Mouse (Mus musculus): ENCODE data around the gene Ankrd6. TPM values are rescaled to one million over a fixed set of nuclear protein-coding genes. Genes with fewer than 3 reads are reported as not detected.

Ankrd6 gene
- total and polyA plus RNA-seq, 3 experiments = 1.3 to 2.1 (median 1.6) TPM

DNA sequence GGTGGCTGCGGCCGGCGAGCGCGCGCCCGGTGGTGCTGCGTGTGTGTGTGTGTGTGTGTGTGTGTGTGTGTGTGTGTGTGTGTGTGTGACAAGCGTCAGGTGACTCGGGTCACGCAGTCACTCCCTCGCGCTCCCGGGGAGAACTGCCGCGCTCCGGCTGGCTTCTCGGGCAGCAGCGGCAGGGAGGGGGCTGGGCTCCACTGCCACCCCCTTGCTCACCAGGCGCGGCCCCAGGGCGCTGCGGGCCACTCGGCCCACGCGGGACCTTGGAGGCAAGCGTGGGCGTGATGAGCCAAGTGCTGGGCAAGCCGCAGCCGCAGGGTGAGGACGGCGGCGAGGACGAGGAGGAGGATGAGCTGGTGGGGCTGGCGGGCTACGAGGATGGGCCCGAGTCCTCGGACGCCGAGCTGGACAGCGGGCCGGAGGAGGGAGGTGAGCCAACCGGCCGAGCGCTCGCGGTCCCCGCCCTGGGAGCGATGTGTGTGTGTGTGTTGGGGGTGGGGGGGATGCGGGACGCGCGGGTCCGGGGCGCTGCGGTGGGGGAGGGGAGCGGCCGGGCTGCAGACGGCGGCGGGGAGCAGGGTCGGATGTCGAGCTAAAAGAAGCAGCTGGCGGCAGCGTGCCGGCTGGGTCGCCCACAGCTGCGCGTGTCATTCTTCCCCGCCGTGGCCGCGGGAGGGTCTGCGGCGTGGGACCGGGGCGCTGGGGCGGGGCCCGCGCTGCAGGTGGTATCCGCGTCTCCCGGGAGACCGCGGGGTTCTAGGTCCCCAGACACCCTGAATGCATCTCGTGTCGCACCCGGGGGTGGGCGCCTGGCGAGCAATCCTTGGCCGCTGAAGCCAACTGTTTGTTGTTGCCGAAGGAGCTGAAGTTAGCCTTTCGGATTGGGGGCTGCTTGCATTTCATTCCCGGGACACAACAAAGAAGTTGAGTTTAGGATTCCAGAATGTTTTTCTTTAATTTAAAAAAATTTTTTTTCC, 32.8 kb upstream of the Ankrd6 start:
- Histone ChIP-seq H3K27me3 (replicated peaks) (peaks cover 30% of the 10 kb centered on the region), H3K9ac (ENCODE audit: insufficient read depth, low read depth) (peak overlapping the region; percentile 65), H3K4me1 (ENCODE audit: control insufficient read depth in 1 of 2, insufficient read depth in 2 of 2) (no peaks in the 10 kb centered on the region; a peak in 1 of 4 replicates), H3K4me3 (replicated peaks in 1 of 3; ENCODE audit: low read depth in 2 of 3, low read length in 2 of 3, poor library complexity in 1 of 3) (peak overlapping the region; percentile 58 to 94 (median 59)), H3K27ac (ENCODE audit: insufficient read depth, low read depth) (no peak overlapping the region), H3K4me2 (ENCODE audit: insufficient read depth, low read depth, poor library complexity, severe bottlenecking) (peak overlapping the region; percentile 82), H3K9me3 (replicated peaks; ENCODE audit: low read length) (peaks cover 2% of the 10 kb centered on the region), H3K79me2 (replicated peaks; ENCODE audit: control insufficient read depth, extremely low read depth, insufficient read depth, poor library complexity, severe bottlenecking) (no peaks in the 10 kb centered on the region), H3K36me3 (replicated peaks in 1 of 2; ENCODE audit: control insufficient read depth in 1 of 2, insufficient read depth in 1 of 2, low read length in 1 of 2) (no peaks in the 10 kb centered on the region)
- dilution Hi-C loops (cut with MboI; ENCODE audit: extremely low pct_ligation_motif_present, extremely low pct_unique_long_range_greater_than_20kb, low sequenced_read_pairs) (no loop called here), in situ Hi-C loops (cut with MboI; ENCODE audit: low pct_ligation_motif_present, low pct_unique_long_range_greater_than_20kb, low sequenced_read_pairs) (loop anchor here (25.0 kb wide), 1 partner anchor 371 kb away; the partner anchor contains the start of genes Casp8ap2 and Gja10)
- no peak for DNase-seq (ENCODE audit: extremely low read depth)
- TF ChIP-seq CHD1 (IDR thresholded peaks at IDR 0.05; ENCODE audit: low read depth, low read length) (peak; percentile 39; the same call in 1 of the 2 replicates), UBTF (IDR thresholded peaks at IDR 0.05; ENCODE audit: low read depth, low read length) (peak; percentile 64), BHLHE40 (IDR thresholded peaks at IDR 0.05; ENCODE audit: low read depth, low read length) (peak; percentile 60), ZC3H11A (IDR thresholded peaks at IDR 0.05; ENCODE audit: low read depth, low read length) (no peak)

DNA sequence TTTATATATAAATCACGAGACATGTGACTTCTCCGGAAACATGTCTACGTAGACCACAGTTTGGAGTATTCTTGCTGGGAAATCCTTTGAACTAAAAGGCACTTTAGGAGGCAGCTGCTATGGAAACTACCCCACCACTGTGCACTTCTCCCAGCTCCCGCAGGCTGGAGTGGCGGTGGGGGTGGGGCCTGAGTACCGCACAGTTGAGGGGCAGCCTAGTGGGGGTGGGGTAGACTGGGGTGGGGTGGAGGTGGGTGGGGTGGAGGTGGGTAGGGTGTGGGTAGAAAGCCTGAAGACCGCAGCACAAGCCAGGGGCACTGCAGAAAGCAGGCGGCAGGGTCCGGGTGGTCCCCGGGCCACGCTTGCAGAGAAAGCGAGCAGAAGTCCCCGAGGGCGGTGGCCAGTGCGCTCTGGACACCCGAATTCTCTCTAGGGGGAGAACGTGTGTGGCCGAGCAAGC, 32.1 kb upstream of the Ankrd6 start, which contains the start of gene Rragd:
Rragd (plus strand) TSS at position 322 of the 460 bp plus-strand sequence.
- dilution Hi-C loops (cut with MboI; ENCODE audit: extremely low pct_ligation_motif_present, extremely low pct_unique_long_range_greater_than_20kb, low sequenced_read_pairs) (no loop called here), in situ Hi-C loops (cut with MboI; ENCODE audit: low pct_ligation_motif_present, low pct_unique_long_range_greater_than_20kb, low sequenced_read_pairs) (loop anchor here (25.0 kb wide), 1 partner anchor 370 kb away; the partner anchor contains the start of genes Casp8ap2 and Gja10)
- Histone ChIP-seq H3K36me3 (replicated peaks in 1 of 2; ENCODE audit: control insufficient read depth in 1 of 2, insufficient read depth in 1 of 2, low read length in 1 of 2) (no peaks in the 10 kb centered on the region), H3K79me2 (replicated peaks; ENCODE audit: control insufficient read depth, extremely low read depth, insufficient read depth, poor library complexity, severe bottlenecking) (no peaks in the 10 kb centered on the region), H3K27ac (ENCODE audit: insufficient read depth, low read depth) (no peak within 1 kb of the TSS), H3K9ac (ENCODE audit: insufficient read depth, low read depth) (peak within 1 kb of the TSS; percentile 65), H3K4me1 (ENCODE audit: control insufficient read depth in 1 of 2, insufficient read depth in 2 of 2) (no peaks in the 10 kb centered on the region; a peak in 1 of 4 replicates), H3K4me3 (replicated peaks in 1 of 3; ENCODE audit: low read depth in 2 of 3, low read length in 2 of 3, poor library complexity in 1 of 3) (peak within 1 kb of the TSS; percentile 58 to 94 (median 59)), H3K27me3 (replicated peaks) (peaks cover 30% of the 10 kb centered on the region), H3K9me3 (replicated peaks; ENCODE audit: low read length) (peaks cover 2% of the 10 kb centered on the region), H3K4me2 (ENCODE audit: insufficient read depth, low read depth, poor library complexity, severe bottlenecking) (peak within 1 kb of the TSS; percentile 82)
- no peak for DNase-seq (ENCODE audit: extremely low read depth)
- no peak for TF ChIP-seq JUND (conservative IDR thresholded peaks at IDR 0.05; ENCODE audit: low read depth, low read length)
- TF ChIP-seq UBTF (IDR thresholded peaks at IDR 0.05; ENCODE audit: low read depth, low read length) = no peak
- TF ChIP-seq KAT2A (IDR thresholded peaks at IDR 0.05; ENCODE audit: insufficient replicate concordance, low read length) = no peak
- no peak for TF ChIP-seq EP300 (IDR thresholded peaks at IDR 0.05; ENCODE audit: low read length)
- TF ChIP-seq GABPA (IDR thresholded peaks at IDR 0.05; ENCODE audit: insufficient replicate concordance, low read depth, low read length) = no peak
- TF ChIP-seq USF1 (IDR thresholded peaks at IDR 0.05; ENCODE audit: low read depth, low read length) = no peak
- TF ChIP-seq POLR2A (IDR thresholded peaks at IDR 0.05; ENCODE audit: low read depth, low read length) = no peak
- TF ChIP-seq MAZ (IDR thresholded peaks at IDR 0.05; ENCODE audit: low read depth, low read length) = no peak
- TF ChIP-seq TCF12 (IDR thresholded peaks at IDR 0.05; ENCODE audit: low read depth, low read length) = no peak
- TF ChIP-seq USF2 (conservative IDR thresholded peaks at IDR 0.05; ENCODE audit: low read depth, low read length) = no peak
- no peak for TF ChIP-seq BHLHE40 (IDR thresholded peaks at IDR 0.05; ENCODE audit: low read depth, low read length)
- no peak for TF ChIP-seq TBP (conservative IDR thresholded peaks at IDR 0.05; ENCODE audit: low read depth, low read length)
- TF ChIP-seq NELFE (IDR thresholded peaks at IDR 0.05; ENCODE audit: low read depth, low read length) = no peak
- no peak for TF ChIP-seq CHD1 (IDR thresholded peaks at IDR 0.05; ENCODE audit: low read depth, low read length)
- no peak for TF ChIP-seq E2F4 (IDR thresholded peaks at IDR 0.05; ENCODE audit: insufficient replicate concordance, low read depth, low read length)
